Mouse (Mus musculus) ES-Bruce4 (cell line): ENCODE measurements around the gene Inip.

Experiments used
- CTCF ChIP-seq: IDR thresholded peaks from one replicate; pipeline ENCODE4 v1.8.1; 2011; ENCODE audit warnings: low read depth, low read length
- POLR2A ChIP-seq: IDR thresholded peaks from one replicate; pipeline ENCODE4 v1.8.1; 2011; ENCODE audit warnings: low read length; ENCODE audit not compliant: insufficient read depth

- no peak for TF ChIP-seq CTCF
- TF ChIP-seq POLR2A, result no peak
Observed at GRCm38 (mm10) chr4:59825634-59826033, 24.2 kb upstream of the Inip start.
